Mouse (Mus musculus) brain, embryonic 14.5 days (tissue): ENCODE measurements around the gene Atp6v1c2. TPM values are rescaled to one million over a fixed set of nuclear protein-coding genes. Genes with fewer than 3 reads are reported as not detected.

Experiments used
- DNase-seq: peaks from one replicate; pipeline ENCODE4 v3.0.0-alpha.2; 2011; ENCODE audit warnings: low read depth
- CTCF ChIP-seq: fragments of 200-500 bp; IDR thresholded peaks from 2 replicates; pipeline ENCODE4 v1.5.1; 2012; ENCODE audit warnings: inconsistent platforms, mild to moderate bottlenecking, moderate library complexity, borderline replicate concordance; ENCODE audit not compliant: insufficient read depth, insufficient read length; ENCODE audit errors: extremely low read depth
- POLR2A ChIP-seq: fragments of 200-500 bp; IDR thresholded peaks from 2 replicates; pipeline ENCODE4 v1.6.1; 2012; ENCODE audit warnings: mild to moderate bottlenecking, inconsistent platforms, borderline replicate concordance; ENCODE audit not compliant: poor library complexity, insufficient read depth, insufficient read length, severe bottlenecking; ENCODE audit errors: extremely low read depth
- polyA plus RNA-seq: library from polyadenylated mRNA; depleted of rRNA; stranded (reverse); fragments of >200 nt; gene quantifications from 2 replicates; pipeline ENCODE4 v1.2.3, GENCODE M21; 2012

Gene Atp6v1c2
- polyA plus RNA-seq, 1 experiment, result 0.21 TPM

GRCm38 (mm10) chr12:17317970-17318369, 11.2 kb downstream of the Atp6v1c2 start:
- DNase-seq, result no peak
- no peak for TF ChIP-seq POLR2A
- TF ChIP-seq CTCF, result no peak

- DNase-seq, result no peak
- TF ChIP-seq POLR2A (no peak), CTCF (no peak)
These were observed 13.1 kb downstream of the Atp6v1c2 start for GRCm38 (mm10) chr12:17316096-17316495.

- DNase-seq, result peak; percentile 78
- TF ChIP-seq CTCF, result no peak
- TF ChIP-seq POLR2A, result no peak
These were observed 18.0 kb downstream of the Atp6v1c2 start for GRCm38 (mm10) chr12:17310852-17311839.

GRCm38 (mm10) chr12:17308246-17308645, 20.9 kb downstream of the Atp6v1c2 start:
- TF ChIP-seq CTCF, result no peak
- no peak for TF ChIP-seq POLR2A

GRCm38 (mm10) chr12:17305445-17305844, 23.7 kb downstream of the Atp6v1c2 start:
- no peak for DNase-seq
- TF ChIP-seq CTCF (no peak), POLR2A (no peak)

More at GRCm38 (mm10) chr12:17308246-17308645, 20.9 kb downstream of the Atp6v1c2 start:
- peak; percentile 30 for DNase-seq

GRCm38 (mm10) chr12:17299902-17300301, 29.3 kb downstream of the Atp6v1c2 start:
- no peak for TF ChIP-seq CTCF
- no peak for TF ChIP-seq POLR2A
- DNase-seq, result no peak

- TF ChIP-seq CTCF, result no peak
- no peak for DNase-seq
These were observed 32.3 kb downstream of the Atp6v1c2 start for GRCm38 (mm10) chr12:17296899-17297298.

- DNase-seq, result no peak
- TF ChIP-seq CTCF (no peak), POLR2A (no peak)
These were observed 38.6 kb downstream of the Atp6v1c2 start for GRCm38 (mm10) chr12:17290569-17290968.

- DNase-seq, result no peak
These were observed 39.2 kb downstream of the Atp6v1c2 start for GRCm38 (mm10) chr12:17289913-17290312.

GRCm38 (mm10) chr12:17289060-17289459, 40.1 kb downstream of the Atp6v1c2 start:
- TF ChIP-seq POLR2A, result no peak
- no peak for TF ChIP-seq CTCF
- DNase-seq, result no peak

More at GRCm38 (mm10) chr12:17289913-17290312, 39.2 kb downstream of the Atp6v1c2 start:
- TF ChIP-seq POLR2A (no peak), CTCF (no peak)

GRCm38 (mm10) chr12:17288496-17288895, 40.7 kb downstream of the Atp6v1c2 start:
- DNase-seq, result no peak
- no peak for TF ChIP-seq CTCF
- no peak for TF ChIP-seq POLR2A

GRCm38 (mm10) chr12:17273841-17274240, 55.3 kb downstream of the Atp6v1c2 start:
- no peak for DNase-seq
- no peak for TF ChIP-seq POLR2A
- TF ChIP-seq CTCF, result no peak
